Mouse (Mus musculus): ENCODE measurements at regions not wholly inside any gene's neighbourhood (a gene's known extent, or its start where the extent isn't known, plus 50 kb on each side); places are given as distances from the start of the nearest gene placed in this dataset.

DNA sequence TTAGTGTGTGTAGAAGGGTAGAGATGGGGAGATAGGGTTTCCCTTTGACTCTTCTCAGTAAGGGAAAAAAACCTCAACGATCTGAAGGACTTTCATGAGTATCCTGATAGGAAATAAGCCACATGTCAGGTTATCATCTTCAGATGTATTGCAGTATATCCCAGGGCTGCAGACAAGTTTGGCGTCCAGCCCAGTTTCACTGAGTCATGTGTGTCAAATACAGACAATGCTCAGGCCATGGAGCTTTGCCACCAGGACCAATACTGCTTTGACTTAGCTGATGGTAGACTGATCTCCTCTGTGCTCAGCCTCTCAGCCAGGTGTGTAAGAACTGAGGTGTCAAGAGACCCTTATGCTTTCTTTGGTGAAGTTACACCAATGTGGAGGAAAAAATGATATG lies 62.9 kb downstream of the Cst10 start:
- no peak for DNase-seq (ENCODE audit: low read depth)

DNA sequence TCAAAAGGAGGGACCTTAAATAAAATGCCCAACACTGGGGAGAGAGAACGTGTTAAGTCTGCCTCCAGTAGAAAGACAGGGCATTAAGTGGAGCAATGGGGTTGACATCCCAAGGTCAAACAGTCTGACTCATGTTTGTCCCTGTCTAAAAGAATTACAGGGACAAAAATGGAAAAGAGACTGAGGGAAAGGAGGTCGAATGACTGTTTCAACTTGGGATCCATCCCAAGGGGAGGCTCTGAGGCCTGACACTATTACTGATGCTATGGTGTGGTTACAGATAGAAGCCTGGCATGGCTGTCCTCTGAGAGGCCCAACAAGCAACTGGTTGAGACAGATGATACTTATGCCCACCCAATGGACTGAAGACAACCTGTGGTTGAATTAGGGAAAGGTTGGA lies 67.6 kb downstream of the Cst10 start:
- no peak for DNase-seq (ENCODE audit: low read depth)

DNA sequence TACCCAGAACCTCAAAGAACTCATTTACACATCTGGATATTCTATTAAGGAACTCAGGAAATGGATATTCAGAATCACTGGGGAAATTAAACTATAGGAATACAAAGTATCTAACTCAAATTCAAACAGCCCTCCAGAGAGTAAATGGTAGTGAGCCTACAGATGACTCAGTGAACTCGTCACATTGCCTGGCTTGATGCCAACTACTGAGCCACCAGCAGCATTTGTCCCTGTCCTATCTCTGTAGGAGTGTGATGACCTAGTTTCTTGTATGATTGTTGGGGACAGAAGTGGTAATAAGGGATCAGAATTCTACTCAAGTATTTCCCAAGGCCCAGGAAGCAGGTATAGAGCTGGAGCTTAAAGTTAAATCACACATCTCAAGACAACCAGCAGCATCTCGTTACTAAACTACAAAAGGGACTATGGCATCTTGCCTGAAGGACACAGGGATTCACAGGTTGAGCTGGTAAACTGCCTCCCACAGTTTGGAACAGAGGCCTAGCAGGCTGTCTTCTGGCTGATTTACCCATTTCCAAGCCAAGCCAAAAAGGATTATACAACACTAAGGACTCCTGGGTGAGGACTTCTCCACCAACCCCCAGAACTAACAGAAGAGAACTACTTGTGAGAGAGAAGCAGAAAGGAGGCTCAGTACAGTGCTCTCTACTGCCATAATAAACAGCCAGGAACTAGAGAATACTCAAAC lies 88.6 kb downstream of the Cst10 start:
- DNase-seq (ENCODE audit: low read depth): no peak

DNA sequence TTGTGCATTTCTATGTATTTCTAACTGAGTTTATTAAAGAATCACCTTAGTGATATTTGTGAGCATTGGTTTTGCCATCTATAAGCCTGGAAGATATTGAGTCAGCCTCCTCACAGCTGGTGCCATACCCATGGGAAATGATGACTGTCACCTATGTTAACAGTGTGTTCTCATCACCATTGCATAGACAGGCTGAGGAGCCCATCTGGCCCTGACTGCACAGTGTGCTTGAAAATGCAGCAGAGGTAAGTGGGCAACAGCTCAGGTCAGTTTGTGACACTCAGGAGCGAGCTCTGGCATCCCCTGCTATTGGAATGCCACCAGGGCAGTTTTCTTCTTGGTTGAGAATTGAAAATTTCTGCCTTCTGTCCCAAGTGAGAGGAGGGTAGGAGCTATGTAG lies 108.0 kb downstream of the Cst10 start:
- DNase-seq (ENCODE audit: low read depth): no peak

DNA sequence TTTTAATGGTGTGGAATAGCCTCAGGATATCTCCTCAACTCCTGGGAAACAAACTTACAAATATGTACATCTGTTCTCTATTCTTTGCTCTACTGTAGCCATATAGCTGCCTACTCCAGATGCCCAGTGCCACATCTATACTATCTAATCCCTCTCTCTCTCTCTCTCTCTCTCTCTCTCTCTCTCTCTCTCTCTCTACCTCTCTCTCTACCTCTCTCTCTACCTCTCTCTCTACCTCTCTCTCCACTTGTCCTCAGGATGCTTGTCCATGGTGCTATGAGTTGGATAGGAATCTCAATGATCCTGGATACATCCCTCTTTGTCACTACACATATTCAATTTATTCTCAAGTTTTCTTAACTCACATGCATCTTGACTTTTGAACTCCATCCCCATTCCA lies 119.6 kb downstream of the Cst10 start:
- DNase-seq (ENCODE audit: low read depth): no peak

DNA sequence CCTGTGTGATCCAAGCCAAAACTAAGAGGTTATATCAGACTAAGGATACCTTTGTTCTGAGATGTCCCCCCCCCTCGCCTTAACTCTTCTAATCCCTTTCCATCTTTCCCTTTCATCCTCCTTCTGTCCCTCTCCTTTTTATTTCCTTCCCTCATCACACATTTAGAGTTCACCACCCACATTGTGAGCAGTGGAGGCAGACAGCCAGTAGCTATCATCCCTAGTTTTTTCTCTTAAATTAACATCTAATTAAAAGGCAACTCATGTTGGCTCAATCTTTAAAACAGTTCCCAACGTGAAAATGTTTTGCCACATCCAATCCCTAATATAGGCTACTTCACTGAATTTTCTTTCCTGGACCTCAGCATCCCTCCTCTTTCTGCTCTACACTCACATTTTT lies 138.0 kb downstream of the Cst10 start:
- no peak for DNase-seq (ENCODE audit: low read depth)

DNA sequence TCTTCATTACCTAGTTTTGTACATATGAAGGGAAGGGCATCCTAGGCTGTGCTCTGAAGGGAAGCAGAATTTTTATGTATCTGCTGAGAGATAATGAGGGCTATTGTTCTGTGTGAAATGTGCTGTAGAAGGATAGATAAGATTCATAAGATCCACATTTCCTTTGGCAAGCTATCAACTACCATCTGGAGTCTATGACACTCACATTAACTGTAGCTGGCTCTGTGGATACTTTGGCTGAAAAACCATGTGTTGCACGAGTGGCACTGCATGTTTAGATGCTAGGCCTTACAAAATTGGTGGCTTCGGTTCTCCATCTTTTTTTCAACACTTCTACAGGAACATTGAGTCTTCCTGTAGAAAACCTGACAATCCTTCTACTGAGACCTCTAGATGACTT lies 140.9 kb downstream of the Cst10 start:
- DNase-seq (ENCODE audit: low read depth): no peak

DNA sequence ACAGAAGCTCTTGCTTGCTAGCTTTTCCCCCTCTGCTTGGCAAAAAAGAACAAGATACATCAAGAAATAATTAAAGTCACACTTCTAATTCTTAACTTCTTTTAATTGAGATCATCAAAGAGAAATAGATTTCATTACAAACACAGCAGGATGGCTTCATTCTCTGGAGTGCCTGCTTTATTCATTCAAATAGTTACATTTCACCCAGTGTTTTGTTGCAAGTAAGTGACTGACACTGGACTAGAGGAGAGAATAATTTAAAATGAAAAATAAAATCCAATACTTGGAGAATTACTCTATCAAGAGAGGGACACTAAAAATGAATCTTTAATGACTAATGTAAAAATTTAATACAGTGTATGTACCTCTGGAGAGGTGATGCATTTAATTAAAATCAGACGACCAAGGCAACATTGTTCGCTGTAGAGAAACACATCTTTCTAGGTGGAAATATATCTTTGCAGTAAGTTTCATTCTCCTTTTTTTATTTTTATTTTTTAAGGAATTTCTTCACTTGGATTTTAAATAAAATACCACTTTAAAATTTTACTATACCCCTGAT lies 141.9 kb downstream of the Cst10 start:
- DNase-seq (ENCODE audit: low read depth): no peak

DNA sequence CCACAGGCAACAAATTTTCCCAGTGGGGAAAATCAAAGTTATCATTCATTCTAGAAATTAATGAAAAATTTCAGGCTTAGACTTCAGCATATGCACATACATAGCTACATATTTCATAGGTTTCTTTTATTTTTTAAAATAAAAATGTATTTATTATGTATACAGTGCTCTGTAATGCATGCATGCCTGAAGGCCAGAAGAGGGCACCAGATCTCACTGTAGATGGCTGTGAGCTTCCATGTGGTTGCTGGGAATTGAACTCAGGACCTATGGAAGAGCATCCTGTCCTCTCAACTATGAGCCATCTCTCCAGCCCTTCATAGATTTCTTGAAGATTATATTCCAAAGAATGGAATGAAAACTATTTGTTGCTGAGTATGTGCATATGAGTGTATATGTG lies 150.4 kb downstream of the Cst10 start:
- no peak for DNase-seq (ENCODE audit: low read depth)

DNA sequence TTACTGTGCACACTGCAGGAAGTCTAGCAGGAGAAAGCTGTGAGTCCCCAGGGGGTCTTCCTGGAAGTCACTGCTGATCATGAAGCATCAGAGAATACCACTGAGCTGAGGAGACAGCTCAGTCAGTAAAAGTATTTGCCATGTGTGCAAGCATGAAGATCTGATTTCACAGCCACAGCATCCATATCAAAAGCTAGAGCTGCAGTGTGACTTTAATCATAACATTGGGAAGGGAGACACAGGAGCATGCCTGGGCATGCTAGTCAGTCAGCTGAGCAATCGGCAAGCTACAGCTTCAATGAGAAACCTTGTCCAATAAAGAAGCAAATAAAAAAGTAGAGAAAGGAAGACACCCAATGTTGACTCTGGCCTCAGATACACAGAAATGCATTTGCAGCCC lies 168.9 kb downstream of the Cst10 start:
- DNase-seq (ENCODE audit: low read depth): peak; percentile 7

DNA sequence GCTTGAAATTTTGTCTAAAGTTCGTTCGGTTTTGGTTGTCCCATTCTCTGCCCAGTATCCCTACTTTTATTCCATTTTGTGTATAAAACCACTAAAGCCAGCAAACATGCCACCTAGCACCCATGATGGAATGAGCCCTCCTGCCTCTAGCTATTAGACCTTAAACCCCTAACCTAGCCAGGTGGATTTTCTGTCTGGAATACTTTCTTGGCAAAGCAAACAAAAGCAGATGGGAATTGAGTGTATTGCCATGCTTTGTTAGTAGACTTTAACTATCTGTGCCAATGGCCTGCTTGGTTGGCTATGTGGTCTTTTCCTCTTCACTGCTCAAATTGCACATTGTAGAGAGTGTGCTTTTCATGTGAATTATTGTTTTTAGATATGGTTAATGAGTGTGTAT lies 197.7 kb downstream of the Cst10 start:
- DNase-seq (ENCODE audit: low read depth): no peak

DNA sequence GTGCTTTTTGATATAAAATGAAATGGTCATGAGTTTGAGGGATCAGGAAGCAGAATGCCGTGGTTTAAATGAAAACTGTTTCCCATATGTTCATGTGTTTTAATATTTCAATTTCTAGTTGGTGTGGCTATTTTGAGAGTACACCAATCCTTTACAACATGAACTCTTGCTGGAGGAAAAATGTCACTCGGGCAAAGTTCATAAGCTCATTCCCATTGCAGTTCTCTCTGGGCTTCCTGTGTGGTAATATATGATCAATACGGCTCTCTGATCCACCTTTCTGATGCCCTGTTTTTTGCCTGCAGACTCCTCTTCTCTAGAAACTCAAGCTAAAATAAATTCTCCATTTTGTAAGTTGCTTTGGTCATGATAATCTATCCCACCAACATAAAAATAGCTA lies 208.5 kb downstream of the Cst10 start:
- no peak for DNase-seq (ENCODE audit: low read depth)

DNA sequence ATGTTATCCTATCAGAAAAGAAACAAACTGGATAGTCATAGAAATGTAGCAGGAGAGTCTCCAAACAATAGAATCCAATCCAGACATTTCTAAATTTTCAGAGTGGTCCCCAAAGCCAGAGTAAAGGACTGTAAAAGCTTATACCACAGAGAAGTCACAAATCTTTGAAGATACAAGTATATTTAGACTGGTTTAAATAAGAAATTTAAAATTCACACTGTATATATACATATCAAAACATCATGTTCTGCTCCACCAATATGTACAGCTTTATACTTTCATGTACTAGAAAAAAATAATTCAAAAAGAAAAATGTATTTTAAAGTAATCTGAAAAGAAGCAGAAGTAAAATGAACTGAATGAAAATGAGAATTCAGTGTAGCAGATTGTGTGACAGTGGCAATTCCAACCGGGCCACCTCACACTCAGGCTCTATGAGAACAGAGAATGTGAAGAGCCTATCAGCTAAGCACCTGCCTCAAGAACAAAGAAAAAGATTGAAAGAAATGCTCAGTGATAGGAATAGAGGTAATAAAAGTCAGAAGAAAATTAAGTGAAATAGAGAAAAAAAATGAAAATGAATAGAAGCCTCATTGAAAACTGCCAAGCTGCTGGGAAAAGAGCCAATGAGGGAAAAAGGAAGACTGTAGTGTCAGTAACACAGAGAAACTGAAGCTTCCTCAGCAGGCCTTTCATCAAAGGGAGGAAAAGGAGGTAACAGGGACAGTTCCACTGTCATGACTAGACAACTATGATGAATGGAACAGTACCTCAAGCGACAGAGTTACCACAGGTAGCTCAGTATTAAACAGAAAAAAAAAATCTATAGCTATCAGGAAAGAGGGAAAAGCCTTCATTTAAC lies 209.5 kb downstream of the Cst10 start:
- DNase-seq (ENCODE audit: low read depth): no peak

DNA sequence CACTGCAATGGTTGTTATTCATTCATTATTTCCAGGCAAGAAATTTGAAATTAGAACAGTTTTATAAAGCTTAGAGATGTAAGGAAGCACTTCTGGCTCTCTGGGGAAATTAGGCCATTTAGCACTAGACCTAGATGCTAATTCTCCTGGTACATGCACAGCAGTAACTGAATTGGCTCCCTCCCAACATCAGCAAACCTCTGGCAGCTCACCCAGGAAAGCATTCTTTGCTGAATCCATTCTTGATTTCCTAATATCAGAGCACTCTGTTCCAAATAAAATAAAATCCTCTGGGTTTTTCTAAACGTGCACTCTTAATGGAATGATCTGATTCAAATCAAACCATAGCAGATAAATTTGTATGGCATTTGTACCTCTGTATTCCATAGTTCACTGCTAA lies 203.4 kb upstream of the Syndig1 start:
- DNase-seq (ENCODE audit: low read depth): peak; percentile 10

DNA sequence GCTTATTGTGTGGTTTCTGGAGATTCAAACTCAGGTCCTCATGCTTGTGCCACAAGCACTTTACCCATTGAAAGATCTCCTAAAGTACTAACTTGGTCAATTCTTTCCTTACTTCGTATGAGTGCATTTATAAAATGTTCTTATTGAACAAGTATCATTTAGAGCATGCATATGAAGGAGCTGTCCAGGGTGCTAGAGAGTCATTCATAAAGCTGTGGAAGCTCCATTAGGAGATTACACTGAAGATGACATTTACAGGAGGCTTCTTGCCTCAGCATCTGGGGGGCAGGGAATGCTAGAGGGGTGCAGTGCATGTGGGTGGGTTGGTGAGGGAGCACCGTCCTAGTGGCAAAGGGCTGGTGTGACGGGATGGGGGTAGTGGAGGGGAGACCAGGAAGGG lies 187.8 kb upstream of the Syndig1 start:
- DNase-seq (ENCODE audit: low read depth): no peak

DNA sequence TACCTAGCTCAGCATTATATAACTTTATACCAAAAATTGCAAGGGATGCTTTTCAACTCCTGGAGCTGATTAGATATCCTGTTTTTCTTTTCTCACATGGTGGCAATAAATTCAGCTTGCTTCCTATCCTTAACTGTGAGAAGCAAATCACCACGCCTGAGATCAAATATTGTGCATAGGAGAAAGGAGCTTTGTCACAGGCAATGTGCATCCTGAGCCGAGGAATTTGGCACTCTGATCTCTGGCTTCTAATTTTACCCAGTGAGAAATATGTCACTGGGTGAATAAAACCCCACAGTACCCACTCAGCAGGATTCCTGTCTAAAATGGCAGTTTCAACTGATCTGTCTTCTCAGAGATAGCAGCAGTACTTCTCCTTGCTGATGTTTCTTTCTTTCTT lies 177.2 kb upstream of the Syndig1 start:
- DNase-seq (ENCODE audit: low read depth): no peak

DNA sequence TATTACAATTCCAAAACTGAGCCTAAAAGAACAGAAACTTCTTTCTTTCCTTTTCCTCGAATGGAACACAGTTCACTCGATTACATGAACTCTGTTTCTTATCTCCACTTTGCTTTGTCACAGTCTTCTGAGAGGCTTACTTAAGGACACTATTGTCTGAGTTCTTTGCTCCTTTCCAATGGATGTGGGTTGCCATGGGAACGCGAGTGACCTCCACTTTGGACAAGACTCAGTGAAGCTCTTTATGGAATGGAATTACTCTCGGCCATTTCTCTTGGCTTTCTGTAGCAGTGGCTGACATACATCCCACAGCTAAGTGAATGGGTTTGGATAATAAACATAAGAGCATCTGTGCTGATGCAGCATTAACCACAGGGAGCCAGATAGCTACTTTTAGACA lies 167.9 kb upstream of the Syndig1 start:
- DNase-seq (ENCODE audit: low read depth): no peak

DNA sequence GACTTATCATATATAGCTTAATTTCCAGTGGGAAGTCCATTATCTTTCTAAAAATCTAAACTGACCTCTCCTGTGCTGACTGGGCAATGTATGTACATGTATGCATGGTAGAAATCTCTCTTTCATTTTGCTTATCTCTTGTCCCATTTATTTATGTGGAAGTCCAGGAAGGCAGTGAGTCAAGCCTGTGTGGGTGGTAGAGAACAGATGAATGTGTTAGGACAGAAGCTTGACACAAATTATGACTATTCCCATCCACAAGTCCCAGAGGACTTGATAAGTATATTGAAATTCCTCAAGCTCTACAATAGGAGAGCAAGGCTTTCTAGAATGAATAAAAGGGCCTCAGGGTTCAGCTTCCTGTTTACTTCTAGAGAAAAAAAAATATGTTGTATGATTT lies 164.6 kb upstream of the Syndig1 start:
- DNase-seq (ENCODE audit: low read depth): no peak

DNA sequence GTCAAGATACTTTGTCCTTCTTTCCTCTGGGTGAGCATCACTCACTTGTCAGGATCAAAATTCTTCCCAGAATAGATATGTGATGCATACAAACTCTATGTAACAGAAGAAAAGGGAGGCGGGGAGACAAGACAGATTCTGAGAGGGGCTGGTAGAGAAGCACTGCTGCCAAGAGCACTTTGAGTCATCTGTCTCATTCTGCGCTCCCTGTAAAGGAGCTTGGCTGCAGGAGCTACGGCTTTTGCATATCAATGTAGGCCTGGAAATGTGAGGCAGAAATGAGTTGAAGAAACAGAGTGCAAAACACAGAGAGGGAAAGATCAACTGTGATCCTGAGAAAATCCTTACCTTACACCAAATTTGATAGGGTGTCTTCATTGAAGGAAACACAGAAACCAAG lies 162.6 kb upstream of the Syndig1 start:
- DNase-seq (ENCODE audit: low read depth): no peak

DNA sequence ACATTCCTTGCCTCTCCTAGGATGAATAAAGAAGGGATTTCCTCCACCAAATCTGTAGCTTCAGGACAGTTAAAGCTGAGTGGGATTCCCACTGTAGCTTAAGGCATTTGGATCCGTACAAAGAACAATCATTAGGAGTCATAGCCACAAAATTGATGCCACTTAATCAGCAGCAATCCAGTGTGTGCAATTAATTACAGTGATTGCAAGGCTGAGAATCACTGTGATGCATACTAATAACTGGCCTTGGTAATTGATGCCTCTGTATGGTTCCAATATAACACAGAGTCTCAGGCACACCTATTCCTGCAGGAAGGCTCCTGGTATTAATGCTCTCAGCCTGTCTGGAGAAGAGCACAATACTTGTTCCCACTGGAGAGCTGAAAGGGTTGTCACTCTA lies 157.1 kb upstream of the Syndig1 start:
- no peak for DNase-seq (ENCODE audit: low read depth)

DNA sequence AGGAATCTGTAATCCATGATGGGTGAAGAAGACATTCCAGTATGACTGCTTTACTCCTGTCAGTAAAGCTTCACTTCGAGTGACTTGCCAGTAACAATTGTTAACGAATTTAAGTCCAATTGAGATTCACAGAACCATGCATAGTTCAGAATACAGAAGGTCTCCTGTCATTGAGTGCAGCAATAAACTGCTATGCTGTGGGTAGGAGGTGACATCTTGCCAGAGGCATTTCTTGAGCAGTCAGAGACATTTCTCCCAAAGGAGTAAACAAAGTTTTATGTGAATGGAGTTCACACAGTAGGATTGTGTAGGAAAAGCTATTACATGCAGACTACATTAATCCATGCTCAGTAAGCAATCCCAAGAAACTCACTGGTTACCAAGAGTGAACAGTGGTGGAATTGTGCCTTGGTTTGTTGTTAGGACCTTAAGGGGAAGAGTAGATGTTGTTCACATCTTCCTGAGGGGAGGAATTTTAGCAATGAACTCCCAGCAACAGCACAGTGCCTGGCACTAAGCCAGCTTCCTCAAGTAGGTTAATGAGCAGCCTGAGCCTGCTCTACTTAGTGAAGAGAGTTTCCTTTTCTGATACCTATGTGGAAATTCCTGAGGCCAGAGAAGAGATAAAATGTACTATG lies 149.1 kb upstream of the Syndig1 start:
- DNase-seq (ENCODE audit: low read depth): no peak

DNA sequence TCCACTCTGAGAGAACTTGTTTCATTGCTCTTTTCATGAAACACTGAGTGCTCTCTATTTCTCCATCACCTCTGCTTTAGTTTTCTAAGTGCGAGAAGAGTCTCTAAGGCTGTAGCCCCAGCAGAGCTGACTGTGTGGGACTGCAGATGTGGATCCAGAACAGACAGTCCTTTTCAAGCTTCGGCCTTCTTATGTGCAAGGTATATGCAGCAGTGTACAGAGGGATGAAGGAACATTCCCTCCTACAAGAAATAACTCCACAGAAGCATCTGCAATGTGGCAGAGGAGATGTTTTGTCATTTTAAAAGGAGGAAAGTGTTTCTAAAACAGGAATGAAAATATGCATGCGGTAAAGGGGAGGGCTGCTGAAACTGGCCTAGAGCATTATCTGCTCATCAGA lies 106.7 kb upstream of the Syndig1 start:
- no peak for DNase-seq (ENCODE audit: low read depth)

DNA sequence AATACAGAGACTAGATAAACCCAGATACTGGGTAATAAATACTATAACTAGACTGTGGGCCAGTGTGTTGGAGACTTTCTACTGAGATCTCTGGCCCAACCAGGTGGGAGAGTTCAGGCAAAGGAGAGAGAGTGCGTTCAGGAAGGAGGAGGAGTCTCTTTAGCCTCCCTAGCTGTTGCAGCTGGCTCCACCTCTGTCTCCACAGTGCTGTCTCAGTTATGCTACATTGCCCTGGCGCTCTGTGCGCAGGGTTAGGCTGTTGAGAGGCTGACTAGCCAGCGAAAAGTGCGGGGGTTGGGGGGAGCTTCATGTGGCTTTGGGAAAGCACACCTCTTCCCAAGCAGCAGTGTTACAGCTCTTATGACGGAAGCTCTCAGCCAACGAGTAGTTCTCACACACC lies 104.7 kb upstream of the Syndig1 start:
- DNase-seq (ENCODE audit: low read depth): no peak
